Mouse (Mus musculus): ENCODE data around the gene Gata3. TPM values are rescaled to one million over a fixed set of nuclear protein-coding genes. Genes with fewer than 3 reads are reported as not detected.

Gene Gata3
- polyA plus RNA-seq, 1 experiment from 2014 or later: 1.4 TPM

- no peak overlapping the region for H3K4me2 ChIP-seq (ENCODE audit: low read length)
- H3K36me3 ChIP-seq (ENCODE audit: control insufficient read depth, insufficient read depth, low read length): no peaks in the 10 kb centered on the region
- H3K9me3 ChIP-seq (replicated peaks; ENCODE audit: control insufficient read depth, low read length): no peaks in the 10 kb centered on the region
- H3K9ac ChIP-seq (ENCODE audit: low read length): no peak overlapping the region
- WGBS: 15% methylated on average over 6 of the region's 6 CpGs
- H3K27me3 ChIP-seq (replicated peaks; ENCODE audit: control insufficient read depth, insufficient read depth, low read length): peaks cover 68% of the 10 kb centered on the region
- no peaks in the 10 kb centered on the region for H3K4me1 ChIP-seq (ENCODE audit: control insufficient read depth, insufficient read depth, low read length)
- DNase-seq (ENCODE audit: low spot score) (no peak), ATAC-seq (no peak)
- no peak overlapping the region for H3K27ac ChIP-seq (ENCODE audit: low read depth, low read length)
- no peak overlapping the region for H3K4me3 ChIP-seq (ENCODE audit: low read depth, low read length)
Observed at GRCm38 (mm10) chr2:9871798-9872197, 18.0 kb downstream of the Gata3 start.

- no peak overlapping the region for H3K9ac ChIP-seq (ENCODE audit: low read length)
- H3K4me3 ChIP-seq (ENCODE audit: low read depth, low read length): no peak overlapping the region
- DNase-seq (ENCODE audit: low spot score): no peak
Observed at GRCm38 (mm10) chr2:9871141-9871716, 18.6 kb downstream of the Gata3 start.

GRCm38 (mm10) chr2:9867092-9867825 is 22.6 kb downstream of the Gata3 start:
- H3K27ac ChIP-seq (ENCODE audit: low read depth, low read length): no peak overlapping the region
- H3K4me1 ChIP-seq (ENCODE audit: control insufficient read depth, insufficient read depth, low read length): no peaks in the 10 kb centered on the region
- peaks cover 27% of the 10 kb centered on the region for H3K27me3 ChIP-seq (replicated peaks; ENCODE audit: control insufficient read depth, insufficient read depth, low read length)
- H3K4me2 ChIP-seq (ENCODE audit: low read length): no peak overlapping the region
- H3K36me3 ChIP-seq (ENCODE audit: control insufficient read depth, insufficient read depth, low read length): no peaks in the 10 kb centered on the region
- ATAC-seq: no peak
- H3K4me3 ChIP-seq (ENCODE audit: low read depth, low read length): no peak overlapping the region
- 80% methylated on average over 12 of the region's 12 CpGs for WGBS
- no peak overlapping the region for H3K9ac ChIP-seq (ENCODE audit: low read length)
- no peak for DNase-seq (ENCODE audit: low spot score)
- H3K9me3 ChIP-seq (replicated peaks; ENCODE audit: control insufficient read depth, low read length): no peaks in the 10 kb centered on the region

More at GRCm38 (mm10) chr2:9871141-9871716, 18.6 kb downstream of the Gata3 start:
- no peaks in the 10 kb centered on the region for H3K4me1 ChIP-seq (ENCODE audit: control insufficient read depth, insufficient read depth, low read length)
- H3K9me3 ChIP-seq (replicated peaks; ENCODE audit: control insufficient read depth, low read length): no peaks in the 10 kb centered on the region
- no peaks in the 10 kb centered on the region for H3K36me3 ChIP-seq (ENCODE audit: control insufficient read depth, insufficient read depth, low read length)
- no peak overlapping the region for H3K4me2 ChIP-seq (ENCODE audit: low read length)
- WGBS: 15% methylated on average over 4 of the region's 4 CpGs
- H3K27ac ChIP-seq (ENCODE audit: low read depth, low read length): no peak overlapping the region
- ATAC-seq: no peak
- peaks cover 66% of the 10 kb centered on the region for H3K27me3 ChIP-seq (replicated peaks; ENCODE audit: control insufficient read depth, insufficient read depth, low read length)

GRCm38 (mm10) chr2:9860698-9861097 is 29.1 kb downstream of the Gata3 start:
- no peaks in the 10 kb centered on the region for H3K9me3 ChIP-seq (replicated peaks; ENCODE audit: control insufficient read depth, low read length)
- no peak overlapping the region for H3K27ac ChIP-seq (ENCODE audit: low read depth, low read length)
- no peak for DNase-seq (ENCODE audit: low spot score)
- H3K4me2 ChIP-seq (ENCODE audit: low read length): no peak overlapping the region
- H3K4me1 ChIP-seq (ENCODE audit: control insufficient read depth, insufficient read depth, low read length): no peaks in the 10 kb centered on the region
- H3K27me3 ChIP-seq (replicated peaks; ENCODE audit: control insufficient read depth, insufficient read depth, low read length): no peaks in the 10 kb centered on the region
- 82% methylated on average over 5 of the region's 5 CpGs for WGBS
- no peak overlapping the region for H3K9ac ChIP-seq (ENCODE audit: low read length)
- no peaks in the 10 kb centered on the region for H3K36me3 ChIP-seq (ENCODE audit: control insufficient read depth, insufficient read depth, low read length)
- no peak for ATAC-seq
- H3K4me3 ChIP-seq (ENCODE audit: low read depth, low read length): no peak overlapping the region

GRCm38 (mm10) chr2:9855861-9856260 is 34.0 kb downstream of the Gata3 start:
- Histone ChIP-seq H3K4me1 (ENCODE audit: control insufficient read depth, insufficient read depth, low read length) (no peaks in the 10 kb centered on the region), H3K27me3 (replicated peaks; ENCODE audit: control insufficient read depth, insufficient read depth, low read length) (no peaks in the 10 kb centered on the region), H3K4me2 (ENCODE audit: low read length) (no peak overlapping the region), H3K9ac (ENCODE audit: low read length) (no peak overlapping the region), H3K9me3 (replicated peaks; ENCODE audit: control insufficient read depth, low read length) (no peaks in the 10 kb centered on the region), H3K4me3 (ENCODE audit: low read depth, low read length) (no peak overlapping the region), H3K36me3 (ENCODE audit: control insufficient read depth, insufficient read depth, low read length) (no peaks in the 10 kb centered on the region), H3K27ac (ENCODE audit: low read depth, low read length) (no peak overlapping the region)
- 13% methylated on average over 4 of the region's 4 CpGs for WGBS
- DNase-seq (ENCODE audit: low spot score): no peak
- no peak for ATAC-seq

- Histone ChIP-seq H3K4me1 (ENCODE audit: control insufficient read depth, insufficient read depth, low read length) (no peaks in the 10 kb centered on the region), H3K9ac (ENCODE audit: low read length) (no peak overlapping the region), H3K27me3 (replicated peaks; ENCODE audit: control insufficient read depth, insufficient read depth, low read length) (no peaks in the 10 kb centered on the region), H3K27ac (ENCODE audit: low read depth, low read length) (no peak overlapping the region), H3K4me3 (ENCODE audit: low read depth, low read length) (no peak overlapping the region), H3K9me3 (replicated peaks; ENCODE audit: control insufficient read depth, low read length) (no peaks in the 10 kb centered on the region), H3K36me3 (ENCODE audit: control insufficient read depth, insufficient read depth, low read length) (no peaks in the 10 kb centered on the region), H3K4me2 (ENCODE audit: low read length) (no peak overlapping the region)
- WGBS: 50% methylated on average over 13 of the region's 13 CpGs
- DNase-seq (ENCODE audit: low spot score): no peak
- no peak for ATAC-seq
Observed at GRCm38 (mm10) chr2:9852851-9853576, 36.8 kb downstream of the Gata3 start.

GRCm38 (mm10) chr2:9835195-9835594 is 54.6 kb downstream of the Gata3 start:
- no peaks in the 10 kb centered on the region for H3K9me3 ChIP-seq (replicated peaks; ENCODE audit: control insufficient read depth, low read length)
- H3K9ac ChIP-seq (ENCODE audit: low read length): no peak overlapping the region
- H3K4me1 ChIP-seq (ENCODE audit: control insufficient read depth, insufficient read depth, low read length): no peaks in the 10 kb centered on the region
- H3K27me3 ChIP-seq (replicated peaks; ENCODE audit: control insufficient read depth, insufficient read depth, low read length): no peaks in the 10 kb centered on the region
- ATAC-seq: peak; percentile 32; the same call in 1 of the 2 replicates
- peak; percentile 24 for DNase-seq (ENCODE audit: low spot score)
- H3K27ac ChIP-seq (ENCODE audit: low read depth, low read length): no peak overlapping the region
- H3K4me2 ChIP-seq (ENCODE audit: low read length): no peak overlapping the region
- H3K36me3 ChIP-seq (ENCODE audit: control insufficient read depth, insufficient read depth, low read length): no peaks in the 10 kb centered on the region
- no peak overlapping the region for H3K4me3 ChIP-seq (ENCODE audit: low read depth, low read length)
- WGBS: 46% methylated on average over 7 of the region's 7 CpGs

- no peak overlapping the region for H3K4me2 ChIP-seq (ENCODE audit: low read length)
- no peaks in the 10 kb centered on the region for H3K4me1 ChIP-seq (ENCODE audit: control insufficient read depth, insufficient read depth, low read length)
- DNase-seq (ENCODE audit: low spot score) (no peak), ATAC-seq (no peak)
- H3K27me3 ChIP-seq (replicated peaks; ENCODE audit: control insufficient read depth, insufficient read depth, low read length): no peaks in the 10 kb centered on the region
- WGBS: 91% methylated on average over 7 of the region's 7 CpGs
- no peaks in the 10 kb centered on the region for H3K9me3 ChIP-seq (replicated peaks; ENCODE audit: control insufficient read depth, low read length)
- no peaks in the 10 kb centered on the region for H3K36me3 ChIP-seq (ENCODE audit: control insufficient read depth, insufficient read depth, low read length)
- no peak overlapping the region for H3K27ac ChIP-seq (ENCODE audit: low read depth, low read length)
- H3K4me3 ChIP-seq (ENCODE audit: low read depth, low read length): no peak overlapping the region
- H3K9ac ChIP-seq (ENCODE audit: low read length): no peak overlapping the region
Observed at GRCm38 (mm10) chr2:9833712-9834111, 56.1 kb downstream of the Gata3 start.

- H3K27me3 ChIP-seq (replicated peaks; ENCODE audit: control insufficient read depth, insufficient read depth, low read length): no peaks in the 10 kb centered on the region
- H3K27ac ChIP-seq (ENCODE audit: low read depth, low read length): no peak overlapping the region
- whole genome bisulfite sequencing: 24% methylated on average over 3 of the region's 3 CpGs
- H3K4me3 ChIP-seq (ENCODE audit: low read depth, low read length): no peak overlapping the region
- H3K9ac ChIP-seq (ENCODE audit: low read length): no peak overlapping the region
- no peak overlapping the region for H3K4me2 ChIP-seq (ENCODE audit: low read length)
- H3K36me3 ChIP-seq (ENCODE audit: control insufficient read depth, insufficient read depth, low read length): no peaks in the 10 kb centered on the region
- H3K4me1 ChIP-seq (ENCODE audit: control insufficient read depth, insufficient read depth, low read length): no peaks in the 10 kb centered on the region
- no peaks in the 10 kb centered on the region for H3K9me3 ChIP-seq (replicated peaks; ENCODE audit: control insufficient read depth, low read length)
- no peak for ATAC-seq
- no peak for DNase-seq (ENCODE audit: low spot score)
Observed at GRCm38 (mm10) chr2:9827624-9828023, 62.2 kb downstream of the Gata3 start.
